Mouse (Mus musculus) bone marrow, adult 2 months (tissue): ENCODE measurements around the gene Bpifa2.

Experiments used
- CTCF ChIP-seq: fragments of 200-500 bp; IDR thresholded peaks from 2 replicates; pipeline ENCODE4 v1.5.1; 2011; ENCODE audit warnings: low read length, control low read depth; ENCODE audit not compliant: control insufficient read depth, insufficient read depth
- POLR2A ChIP-seq: fragments of 200-500 bp; IDR thresholded peaks from 2 replicates; pipeline ENCODE4 v1.6.1; 2011; ENCODE audit warnings: low read depth, mild to moderate bottlenecking, control low read depth, low read length, borderline replicate concordance; ENCODE audit not compliant: control insufficient read depth

- no peak for TF ChIP-seq CTCF
- TF ChIP-seq POLR2A = no peak
Observed at GRCm38 (mm10) chr2:154017990-154018389, 9.9 kb downstream of the Bpifa2 start.
